Mouse (Mus musculus) hindbrain, embryonic 16.5 days (tissue): ENCODE measurements at regions not wholly inside any gene's neighbourhood (a gene's known extent, or its start where the extent isn't known, plus 50 kb on each side); places are given as distances from the start of the nearest gene placed in this dataset.

Source experiments
- ATAC-seq: fragments of 200-750 bp; cut with Nextera tagmentation; 2 replicates; pipeline ENCODE4 v1.8.0; 2017; ENCODE audit warnings: moderate TSS enrichment, moderate library complexity
- H3K27ac ChIP-seq: fragments of 300-500 bp; sonication (generic); 2 replicates; pipeline ENCODE4 v1.5.1; 2014; ENCODE audit warnings: low read depth, mild to moderate bottlenecking, control low read depth, low read length, moderate library complexity
- H3K27me3 ChIP-seq: fragments of 300-500 bp; sonication (generic); replicated peaks from 2 replicates; pipeline ENCODE4 v1.6.1; 2014; ENCODE audit warnings: low read length; ENCODE audit not compliant: control insufficient read depth, insufficient read depth
- H3K36me3 ChIP-seq: fragments of 300-500 bp; sonication (generic); 2 replicates; pipeline ENCODE4 v1.6.1; 2014; ENCODE audit warnings: mild to moderate bottlenecking, low read length, moderate library complexity, mixed read lengths; ENCODE audit not compliant: control insufficient read depth, insufficient read depth
- H3K4me1 ChIP-seq: fragments of 300-500 bp; sonication (generic); 2 replicates; pipeline ENCODE4 v1.6.1; 2014; ENCODE audit warnings: low read depth, low read length; ENCODE audit not compliant: control insufficient read depth, insufficient read depth
- H3K4me2 ChIP-seq: fragments of 300-500 bp; sonication (generic); 2 replicates; pipeline ENCODE4 v1.6.1; 2014; ENCODE audit warnings: mild to moderate bottlenecking, low read length, control low read depth, moderate library complexity
- H3K4me3 ChIP-seq: fragments of 300-500 bp; sonication (generic); 2 replicates; pipeline ENCODE4 v1.5.1; 2014; ENCODE audit warnings: mild to moderate bottlenecking, low read length, control low read depth, moderate library complexity
- H3K9ac ChIP-seq: fragments of 300-500 bp; sonication (generic); 2 replicates; pipeline ENCODE4 v1.6.1; 2014; ENCODE audit warnings: low read depth, mild to moderate bottlenecking, control low read depth, low read length, moderate library complexity
- H3K9me3 ChIP-seq: fragments of 300-500 bp; sonication (generic); 2 replicates; pipeline ENCODE4 v1.6.1; 2014; ENCODE audit warnings: mild to moderate bottlenecking, low read length, moderate library complexity; ENCODE audit not compliant: control insufficient read depth
- WGBS: fragments of 180-500 bp; shearing (Covaris S2); extraction: QIAGEN DNeasy Blood & Tissue Kit; methylation state at CpG from one replicate; pipeline ENCODE4 v1.1.7; 2014; 5-methylcytosine and 5-hydroxymethylcytosine counted together

DNA sequence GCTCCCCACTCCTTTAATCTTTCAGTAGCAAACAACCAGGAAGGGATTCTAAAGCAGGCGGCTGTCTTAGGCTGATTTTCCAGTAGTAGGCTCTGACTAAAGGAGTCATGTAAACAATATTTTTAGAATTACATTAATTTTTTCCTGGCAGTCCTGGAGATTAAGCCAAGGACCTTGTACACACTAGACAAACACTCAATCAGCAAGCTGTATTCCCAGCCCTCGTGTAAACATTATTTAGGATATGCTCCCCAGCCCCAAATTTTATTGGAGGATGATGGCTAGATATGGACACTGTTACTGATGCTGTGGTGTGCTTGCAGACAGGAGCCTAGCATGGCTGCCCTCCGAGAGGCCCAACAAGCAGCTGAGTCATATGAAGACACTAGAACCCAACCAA lies 56.6 kb upstream of the Chd6 start:
- Histone ChIP-seq H3K27me3 (no peaks in the 10 kb centered on the region), H3K27ac (no peak overlapping the region), H3K9ac (no peak overlapping the region), H3K4me3 (no peak overlapping the region), H3K4me1 (no peaks in the 10 kb centered on the region), H3K36me3 (no peaks in the 10 kb centered on the region), H3K4me2 (no peak overlapping the region), H3K9me3 (no peaks in the 10 kb centered on the region)
- no peak for ATAC-seq
- 82% methylated on average over 3 of the region's 3 CpGs for WGBS

- no peaks in the 10 kb centered on the region for H3K9me3 ChIP-seq
- ATAC-seq: no peak
- no peak overlapping the region for H3K9ac ChIP-seq
- H3K4me1 ChIP-seq: no peaks in the 10 kb centered on the region
- WGBS: 74% methylated on average over 5 of the region's 5 CpGs
- no peak overlapping the region for H3K4me2 ChIP-seq
- H3K4me3 ChIP-seq: no peak overlapping the region
- no peaks in the 10 kb centered on the region for H3K27me3 ChIP-seq
- no peak overlapping the region for H3K27ac ChIP-seq
- no peaks in the 10 kb centered on the region for H3K36me3 ChIP-seq
These were observed 55.4 kb upstream of the Chd6 start for GRCm38 (mm10) chr2:161164320-161164719.
